Mouse (Mus musculus): ENCODE measurements at regions not wholly inside any gene's neighbourhood (a gene's known extent, or its start where the extent isn't known, plus 50 kb on each side); places are given as distances from the start of the nearest gene placed in this dataset.

DNA sequence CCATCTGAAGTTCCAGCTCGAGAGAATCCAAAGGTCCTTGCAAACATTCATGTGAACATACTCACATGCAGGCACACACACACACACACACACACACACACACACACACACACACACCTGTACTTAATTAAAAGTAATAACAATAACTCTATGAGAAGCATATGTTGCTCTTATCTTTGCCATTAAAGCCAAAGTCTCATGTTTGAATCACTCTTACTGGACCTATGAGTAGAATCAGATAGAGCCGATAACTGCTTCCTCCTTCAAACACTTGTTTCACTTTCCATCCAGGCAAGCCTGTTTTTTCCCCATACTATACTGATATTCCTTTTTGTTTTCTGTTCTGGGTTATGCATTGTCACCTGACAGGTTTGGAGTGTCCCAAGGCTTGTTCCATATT lies 65.3 kb upstream of the Rgs1 start:
- no peak for TF ChIP-seq CTCF (IDR thresholded peaks at IDR 0.05; ENCODE audit: extremely low read depth, insufficient read length, insufficient replicate concordance, low read depth, low read length)
- no peak for TF ChIP-seq POLR2A (IDR thresholded peaks at IDR 0.05; ENCODE audit: low read depth, low read length)
